Mouse (Mus musculus): ENCODE data around the gene Jup.

Gene Jup

DNA sequence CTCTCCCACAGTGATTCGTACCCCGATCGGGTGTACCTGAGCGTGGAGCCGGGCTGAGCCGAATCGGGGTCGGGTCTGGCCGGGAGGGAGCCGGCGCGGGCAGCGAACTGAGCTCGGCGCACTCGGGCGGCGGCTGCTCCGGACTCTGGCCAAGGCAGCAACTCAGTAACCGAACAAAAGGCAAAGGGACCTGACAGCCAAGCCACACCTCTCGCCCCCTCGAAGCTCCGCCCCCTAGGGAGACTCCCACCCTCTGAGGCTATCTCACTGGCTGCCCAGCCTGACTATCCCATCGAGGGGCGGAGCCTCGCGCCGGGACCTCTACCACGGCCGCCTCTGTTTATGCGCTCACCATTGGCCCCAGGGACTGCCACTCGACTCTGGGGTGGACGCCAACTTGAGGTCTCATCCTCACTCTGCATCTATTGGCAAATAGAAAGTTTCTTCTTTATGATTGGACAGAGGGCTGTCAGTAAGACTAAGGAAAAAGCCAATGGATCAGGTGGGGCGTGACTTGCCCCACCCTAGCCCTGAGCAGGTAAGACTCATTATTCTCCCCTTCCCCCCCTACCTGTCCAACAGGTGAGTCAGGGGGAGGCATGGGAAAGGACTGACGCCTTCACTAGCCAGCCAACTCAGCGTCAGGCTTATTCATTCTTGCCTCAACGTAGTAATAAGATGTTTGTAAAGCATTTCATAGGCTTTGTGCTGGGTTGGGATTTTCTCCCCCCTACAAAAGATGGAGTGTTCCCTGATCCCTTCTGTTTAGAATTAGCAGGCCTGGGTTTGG, at the start of gene Jup:
Gene Jup (minus strand): TSS at position 164 of the 790 bp plus-strand sequence.
- peak; percentile 100 for DNase-seq

GRCm38 (mm10) chr11:100442625-100443024, 45.1 kb upstream of the Jup start:
- DNase-seq = no peak

- no peak for DNase-seq
Observed at GRCm38 (mm10) chr11:100441797-100442196, 44.2 kb upstream of the Jup start, which contains the start of the genes Nt5c3b and Klhl10. TSS of gene Nt5c3b (minus strand) at chr11:100441808. TSS of gene Klhl10 (plus strand) at chr11:100441917.

- DNase-seq = peak; percentile 81
Observed at GRCm38 (mm10) chr11:100440691-100441522, 43.3 kb upstream of the Jup start.

DNA sequence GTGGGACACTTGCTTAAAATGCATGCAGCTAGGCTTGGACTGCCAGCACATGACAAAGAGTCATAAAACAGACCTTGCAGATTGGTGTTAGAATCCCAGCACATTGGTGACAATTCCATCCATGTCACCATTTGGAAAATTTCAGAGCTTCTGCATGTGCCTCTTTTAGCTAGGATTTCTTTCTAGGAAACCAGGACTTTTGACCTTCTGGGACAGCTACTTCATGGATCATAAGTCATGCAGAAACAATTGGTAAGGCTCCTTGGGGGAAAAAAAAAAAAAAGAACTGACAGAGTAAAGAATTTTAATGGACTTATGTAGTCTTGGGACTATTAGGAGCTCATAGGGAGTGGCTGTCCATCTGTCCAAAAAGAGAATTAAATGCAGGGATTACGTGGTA, 40.3 kb upstream of the Jup start:
- no peak for DNase-seq

GRCm38 (mm10) chr11:100435678-100436246, 38.2 kb upstream of the Jup start:
- no peak for DNase-seq

GRCm38 (mm10) chr11:100432002-100432401, 34.4 kb upstream of the Jup start:
- no peak for DNase-seq

GRCm38 (mm10) chr11:100430052-100430451, 32.5 kb upstream of the Jup start:
- no peak for DNase-seq

GRCm38 (mm10) chr11:100428612-100429199, 31.1 kb upstream of the Jup start:
- no peak for DNase-seq

- DNase-seq = no peak
Observed at GRCm38 (mm10) chr11:100426820-100427219, 29.3 kb upstream of the Jup start.

GRCm38 (mm10) chr11:100425851-100426250, 28.3 kb upstream of the Jup start:
- DNase-seq = peak; percentile 63

DNA sequence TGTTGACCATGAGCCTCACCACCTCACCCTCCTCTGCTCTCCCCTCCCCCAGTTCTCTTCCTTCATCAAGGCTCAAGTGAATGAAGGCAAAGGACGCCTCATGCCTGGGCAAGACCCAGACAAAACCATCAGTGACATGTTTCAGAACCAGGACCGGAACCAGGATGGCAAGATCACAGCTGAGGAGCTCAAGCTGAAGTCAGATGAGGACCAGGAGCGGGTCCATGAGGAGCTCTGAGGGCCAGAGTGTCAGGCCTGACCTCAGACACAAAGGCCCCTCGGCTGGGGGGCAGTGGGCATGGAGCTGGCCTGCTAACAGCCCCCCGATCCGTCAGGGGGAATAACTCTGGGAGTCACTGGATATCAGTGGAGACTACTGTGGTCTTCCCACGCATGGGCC, 26.3 kb upstream of the Jup start:
- DNase-seq = no peak

DNA sequence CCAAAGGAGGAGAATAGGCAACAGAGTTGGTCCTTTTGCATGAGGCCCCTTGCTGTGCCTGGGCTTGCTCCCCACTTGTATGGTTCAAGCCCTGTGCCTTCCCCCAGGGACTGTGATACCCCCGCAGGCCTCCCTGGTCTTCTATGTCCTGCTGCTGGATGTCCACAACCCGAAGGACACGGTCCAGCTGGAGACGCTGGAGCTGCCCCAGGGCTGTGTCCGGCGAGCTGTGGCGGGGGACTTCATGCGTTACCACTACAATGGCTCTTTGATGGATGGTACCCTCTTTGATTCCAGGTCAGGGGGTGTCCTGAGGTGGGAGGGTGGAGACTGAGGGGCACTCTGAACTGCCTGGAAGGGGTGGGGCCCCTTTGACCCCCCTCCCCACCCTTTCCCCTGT, 24.0 kb upstream of the Jup start:
- no peak for DNase-seq

DNA sequence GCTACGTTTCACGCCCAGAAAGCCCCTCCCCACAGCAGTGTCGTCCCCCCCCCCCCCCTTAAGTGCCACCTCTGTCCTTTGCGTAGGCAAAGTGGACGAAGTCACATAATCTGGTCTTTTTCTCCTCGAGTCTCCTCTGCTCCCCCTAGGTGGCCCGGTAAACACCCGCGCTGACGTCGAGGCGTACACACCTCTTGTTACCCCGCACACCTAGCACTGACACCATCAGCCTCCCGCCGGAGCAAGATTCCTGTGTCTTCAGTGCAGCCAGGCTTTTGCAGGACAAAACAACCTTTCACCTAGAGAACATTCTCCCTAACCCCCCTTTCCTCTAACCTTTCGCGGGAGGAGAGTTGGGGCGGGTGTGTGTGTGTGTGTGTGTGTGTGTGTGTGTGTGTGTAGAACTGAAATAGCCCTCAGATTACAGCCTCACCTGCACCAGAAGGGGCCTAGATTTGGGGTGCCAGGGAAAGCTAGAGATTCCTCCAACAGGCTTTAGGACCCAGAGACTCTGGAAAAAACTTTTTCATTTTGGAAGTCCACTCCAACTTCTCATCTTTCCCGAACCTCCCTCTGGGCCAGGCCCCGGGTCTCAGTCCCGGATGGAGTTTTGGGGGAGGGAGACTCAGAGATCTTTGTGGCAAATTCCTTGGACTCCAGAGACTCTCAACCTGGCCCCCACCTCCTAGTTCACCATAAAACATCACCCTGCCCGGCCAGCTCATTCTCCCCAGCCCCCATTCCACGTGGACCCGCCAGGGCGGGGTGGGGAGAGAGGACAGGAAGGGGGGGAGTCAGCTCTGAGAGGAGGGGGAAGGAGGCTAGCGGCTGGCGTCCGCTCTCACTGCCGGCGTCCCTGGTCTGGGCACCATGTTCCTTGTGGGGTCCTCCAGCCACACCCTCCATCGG, 17.6 kb upstream of the Jup start, which contains the start of gene Fkbp10:
Gene Fkbp10 (plus strand): TSS at position 784 of the 909 bp plus-strand sequence.
- DNase-seq = no peak

- DNase-seq = peak; percentile 88
Observed at GRCm38 (mm10) chr11:100414021-100414913, 16.7 kb upstream of the Jup start, which contains the start of gene P3h4. TSS of gene P3h4 (minus strand) at chr11:100414836.

DNA sequence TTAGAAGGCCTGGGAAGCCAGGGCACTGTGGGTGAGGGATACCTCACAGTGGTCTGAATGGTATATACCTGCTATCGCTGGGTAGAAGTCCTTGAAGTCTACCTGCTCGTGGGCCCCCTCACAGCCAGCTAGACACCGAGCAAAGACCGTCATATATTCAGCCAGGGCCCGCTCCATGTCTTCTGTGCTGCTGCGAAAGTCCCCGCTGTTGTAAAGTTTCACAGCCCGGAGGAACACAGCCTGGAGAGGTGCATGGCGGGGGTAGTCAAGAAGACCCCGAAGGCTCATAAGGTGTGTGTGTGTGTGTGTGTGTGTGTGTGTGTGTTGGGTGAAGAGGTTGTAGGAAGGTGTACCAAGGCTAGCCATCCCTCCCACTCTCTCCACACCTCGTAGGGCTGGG, 16.0 kb upstream of the Jup start:
- DNase-seq = no peak

GRCm38 (mm10) chr11:100411736-100412135, 14.2 kb upstream of the Jup start:
- no peak for DNase-seq

DNA sequence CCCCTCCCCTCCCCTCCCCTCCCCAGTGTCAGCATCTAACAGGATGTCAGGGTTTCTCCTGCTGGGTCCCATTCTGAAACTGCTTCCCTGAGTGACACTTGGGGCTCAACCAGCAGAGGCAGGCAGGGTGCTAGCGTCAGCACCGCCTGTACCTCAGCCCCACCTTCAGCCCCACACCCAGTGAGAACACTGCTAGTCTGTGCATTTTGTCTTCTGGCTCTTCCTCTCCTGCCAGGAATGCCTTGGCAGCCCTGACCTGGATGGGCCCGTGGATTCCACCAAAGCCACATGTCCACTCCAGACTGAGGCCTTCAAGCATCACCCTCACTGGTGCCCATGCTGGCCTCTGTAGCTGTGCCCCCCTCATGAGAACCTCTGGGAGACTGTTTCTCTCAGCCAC, 12.1 kb upstream of the Jup start:
- no peak for DNase-seq

DNA sequence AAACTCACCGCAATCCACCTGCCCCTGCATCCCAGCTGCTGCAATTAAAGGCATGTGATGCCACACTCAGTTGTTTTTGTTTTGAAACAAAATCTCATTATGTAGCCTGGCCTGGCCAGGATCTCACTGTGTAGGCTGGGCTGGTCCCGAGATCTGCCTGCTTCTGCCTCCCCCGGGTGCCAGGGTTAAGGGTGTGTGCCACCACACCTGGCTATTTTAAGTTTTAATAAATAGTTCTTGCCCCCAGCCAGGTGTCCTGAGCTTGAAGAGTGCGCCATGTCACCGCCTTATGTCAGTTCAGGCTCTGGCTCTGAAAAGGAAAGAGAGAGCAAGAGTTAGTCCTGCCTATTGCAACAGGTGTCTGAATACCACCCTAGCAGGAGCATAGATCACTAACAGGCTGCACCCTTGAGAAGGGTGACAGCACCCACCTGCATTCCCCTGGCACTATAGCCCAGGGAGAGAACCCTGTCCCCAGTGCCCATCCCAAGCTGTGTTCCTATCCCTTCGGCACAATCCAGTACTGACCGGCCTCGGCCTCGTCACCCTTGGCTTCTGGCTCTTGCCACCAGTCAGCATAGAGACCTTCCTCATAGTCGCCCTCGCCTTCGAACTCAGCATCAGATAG, 11.4 kb upstream of the Jup start:
- DNase-seq = no peak
